1 mouse cellular context compared by ENCODE assay signal in the genomic region with DNA sequence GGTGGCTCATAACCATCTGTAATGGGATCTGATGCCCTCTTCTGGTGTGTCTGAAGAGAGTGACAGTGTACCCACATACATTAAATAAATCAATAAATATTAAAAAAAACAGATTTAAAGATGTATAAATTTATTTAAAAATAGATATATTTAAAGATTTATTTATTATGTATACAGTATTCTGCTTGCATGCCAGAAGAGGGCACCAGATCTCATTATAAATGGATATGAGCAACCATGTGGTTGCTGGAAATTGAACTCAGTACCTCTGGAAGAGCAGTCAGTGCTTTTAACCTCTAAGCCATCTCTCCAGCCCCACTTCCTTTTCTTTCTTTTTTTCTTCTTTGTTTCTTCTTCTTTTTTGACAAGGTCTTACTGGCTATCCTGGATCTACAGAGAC.
TF ChIP-seq lines count a peak whose summit lies in the region.

No protein-coding gene starts in this region.

TF ChIP-seq in CH12.LX, 34 proteins besides CTCF, POLR2A, EP300 and RAD21:
- TF ChIP-seq MYC (IDR thresholded peaks at IDR 0.05; ENCODE audit: low read depth, low read length) = peak; percentile 81
- TF ChIP-seq MEF2A (IDR thresholded peaks at IDR 0.05; ENCODE audit: borderline replicate concordance, low read depth, low read length) = no peak
